Mouse (Mus musculus) myocyte (in vitro differentiated cells): ENCODE results near the gene Psmc1.

ENCODE experiments used
- MAX ChIP-seq: IDR thresholded peaks from one replicate; pipeline ENCODE4 v1.6.1; 2011; ENCODE audit warnings: low read depth, mild to moderate bottlenecking, control low read depth
- MYOD1 ChIP-seq, 3 experiments: IDR thresholded peaks; one replicate each; pipeline ENCODE4 v1.6.1; 2011; ENCODE audit warnings: control low read depth in 2 of 3, low read depth in 2 of 3, mild to moderate bottlenecking in 2 of 3, moderate library complexity in 1 of 3; ENCODE audit not compliant: insufficient read length in 2 of 3, control insufficient read depth in 1 of 3
- POLR2A ChIP-seq: IDR thresholded peaks from one replicate; pipeline ENCODE4 v1.6.1; 2011; ENCODE audit warnings: low read depth, mild to moderate bottlenecking, control low read depth, moderate library complexity; ENCODE audit not compliant: insufficient read length
- POLR2AphosphoS2 ChIP-seq: IDR thresholded peaks from one replicate; pipeline ENCODE4 v1.6.1; 2011; ENCODE audit warnings: low read depth, control low read depth; ENCODE audit not compliant: insufficient read length
- TCF12 ChIP-seq: IDR thresholded peaks from one replicate; pipeline ENCODE4 v1.6.1; 2011; ENCODE audit warnings: mild to moderate bottlenecking, control low read depth; ENCODE audit not compliant: poor library complexity, insufficient read depth, severe bottlenecking
- TCF3 ChIP-seq: IDR thresholded peaks from one replicate; pipeline ENCODE4 v1.6.1; 2011; ENCODE audit warnings: low read depth, control low read depth; ENCODE audit not compliant: insufficient read length
- USF1 ChIP-seq: IDR thresholded peaks from one replicate; pipeline ENCODE4 v1.6.1; 2011; ENCODE audit warnings: low read depth, mild to moderate bottlenecking, control low read depth, moderate library complexity

DNA sequence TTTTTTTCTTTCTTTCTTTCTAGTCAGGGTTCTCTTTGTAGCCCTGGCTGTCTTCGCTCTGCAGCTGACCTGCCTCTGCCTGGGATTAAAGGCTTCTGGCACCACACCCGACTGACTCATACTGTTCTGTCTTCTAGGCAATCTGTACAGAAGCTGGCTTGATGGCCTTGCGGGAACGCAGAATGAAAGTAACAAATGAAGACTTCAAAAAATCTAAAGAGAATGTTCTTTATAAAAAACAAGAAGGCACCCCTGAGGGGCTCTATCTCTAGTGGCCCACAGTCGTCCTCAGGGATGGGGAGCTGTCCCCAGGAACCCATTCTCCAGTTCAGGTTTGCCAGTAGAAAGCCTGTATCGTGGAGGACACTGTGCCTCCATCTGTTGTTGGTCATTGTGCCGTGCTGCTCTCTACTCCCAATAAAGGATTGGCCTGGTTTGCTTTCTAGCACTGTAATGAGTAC lies 13.0 kb downstream of the Psmc1 start:
- TF ChIP-seq POLR2A (no peak), TCF12 (no peak), POLR2AphosphoS2 (no peak), USF1 (no peak), TCF3 (no peak), MYOD1 (IDR thresholded peaks at IDR 0.05; ENCODE audit: control insufficient read depth in 1 of 3, insufficient read length in 2 of 3, low read depth in 2 of 3) (peak in 1 of 3 experiments; percentile 3), MAX (no peak)
